Mouse (Mus musculus): ENCODE measurements around the gene Zfp981. TPM values are rescaled to one million over a fixed set of nuclear protein-coding genes. Genes with fewer than 3 reads are reported as not detected.
"Not testable (repeated sequence)": the region's sequence is repeated elsewhere in the genome, so short reads cannot be mapped to it uniquely, and the experiment has no call there.

Zfp981 gene
- polyA plus RNA-seq (2014; fragmentation: Nextera tagmentation; extraction: Ambion mirVana), result 0.09 TPM in 1 of 2 replicates, not detected in the other

DNA sequence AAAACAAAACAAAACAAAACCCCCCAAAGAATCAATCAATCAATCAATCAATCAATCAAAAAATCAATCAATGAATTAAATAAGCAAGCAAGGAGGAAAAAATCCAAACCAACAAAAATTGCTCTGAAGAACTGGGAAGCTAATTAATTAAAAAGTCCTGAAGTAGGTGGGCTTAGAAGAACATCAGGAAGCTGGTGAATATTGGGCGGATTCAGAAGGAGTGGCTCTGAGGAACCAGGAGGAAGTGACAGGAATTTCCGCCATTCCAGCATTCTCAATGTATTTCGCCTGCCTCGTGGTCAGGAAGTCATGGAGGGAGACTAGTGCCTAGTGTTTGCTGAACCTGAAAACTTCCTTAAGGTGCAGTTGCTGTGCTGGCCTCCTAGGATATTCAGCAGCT lies at the start of gene Zfp981:
TSS of gene Zfp981 (plus strand) at position 301 of the 400 bp plus-strand sequence.
- 87% methylated on average over 4 of the region's 4 CpGs for WGBS
- H3K27me3 ChIP-seq (replicated peaks; ENCODE audit: control insufficient read depth, insufficient read depth, low read length); H3K9ac ChIP-seq (ENCODE audit: low read depth, low read length); H3K4me2 ChIP-seq (ENCODE audit: low read depth, low read length); H3K27ac ChIP-seq (replicated peaks; ENCODE audit: low read depth, low read length); DNase-seq (ENCODE audit: low spot score); H3K36me3 ChIP-seq (ENCODE audit: control insufficient read depth, insufficient read depth, low read length); H3K4me3 ChIP-seq (ENCODE audit: low read depth, low read length); H3K4me1 ChIP-seq (ENCODE audit: control insufficient read depth, insufficient read depth, low read length); ATAC-seq (ENCODE audit: low read depth): not testable (repeated sequence)
- H3K9me3 ChIP-seq (ENCODE audit: control insufficient read depth, low read length), result peaks cover 36% of the 10 kb centered on the region

GRCm38 (mm10) chr4:146452576-146452975 lies 49.3 kb upstream of the Zfp981 start:
- H3K36me3 ChIP-seq (ENCODE audit: control insufficient read depth, insufficient read depth, low read length); H3K4me1 ChIP-seq (ENCODE audit: control insufficient read depth, insufficient read depth, low read length); DNase-seq (ENCODE audit: low spot score); H3K27ac ChIP-seq (replicated peaks; ENCODE audit: low read depth, low read length); ATAC-seq (ENCODE audit: low read depth); H3K4me3 ChIP-seq (ENCODE audit: low read depth, low read length); H3K27me3 ChIP-seq (replicated peaks; ENCODE audit: control insufficient read depth, insufficient read depth, low read length); H3K9ac ChIP-seq (ENCODE audit: low read depth, low read length); H3K4me2 ChIP-seq (ENCODE audit: low read depth, low read length): not testable (repeated sequence)
- H3K9me3 ChIP-seq (ENCODE audit: control insufficient read depth, low read length), result peaks cover 53% of the 10 kb centered on the region
- WGBS, result 89% methylated on average over 2 of the region's 2 CpGs

DNA sequence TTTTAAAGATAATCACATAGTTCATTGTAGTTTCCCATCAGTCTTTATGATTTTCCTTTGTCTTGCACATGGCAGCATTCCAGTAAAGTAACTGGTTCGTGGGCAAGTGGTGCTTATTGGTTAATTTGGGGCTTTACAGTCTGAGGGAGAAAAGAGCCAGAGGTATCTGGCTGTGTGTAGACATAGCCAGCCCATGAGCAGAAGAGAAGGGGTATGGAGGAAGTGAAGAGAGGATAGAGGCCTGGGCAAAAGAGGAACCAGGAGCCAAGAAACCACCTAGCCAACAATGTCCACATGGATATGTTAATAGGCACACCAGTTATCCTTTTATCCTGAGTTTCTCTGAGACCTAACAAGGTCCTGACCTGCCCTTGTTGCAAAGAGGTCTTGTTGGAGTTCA lies 47.7 kb upstream of the Zfp981 start:
- not testable (repeated sequence) for H3K4me1 ChIP-seq (ENCODE audit: control insufficient read depth, insufficient read depth, low read length); H3K4me3 ChIP-seq (ENCODE audit: low read depth, low read length); H3K27ac ChIP-seq (replicated peaks; ENCODE audit: low read depth, low read length); ATAC-seq (ENCODE audit: low read depth); H3K27me3 ChIP-seq (replicated peaks; ENCODE audit: control insufficient read depth, insufficient read depth, low read length); DNase-seq (ENCODE audit: low spot score); H3K4me2 ChIP-seq (ENCODE audit: low read depth, low read length); H3K36me3 ChIP-seq (ENCODE audit: control insufficient read depth, insufficient read depth, low read length); H3K9ac ChIP-seq (ENCODE audit: low read depth, low read length)
- peaks cover 56% of the 10 kb centered on the region for H3K9me3 ChIP-seq (ENCODE audit: control insufficient read depth, low read length)
- WGBS, result 59% methylated on average over 1 of the region's 1 CpGs

- Histone ChIP-seq H3K27ac (replicated peaks; ENCODE audit: low read depth, low read length) (no peak overlapping the region), H3K4me2 (ENCODE audit: low read depth, low read length) (no peak overlapping the region), H3K27me3 (replicated peaks; ENCODE audit: control insufficient read depth, insufficient read depth, low read length) (no peaks in the 10 kb centered on the region), H3K9me3 (ENCODE audit: control insufficient read depth, low read length) (peaks cover 63% of the 10 kb centered on the region), H3K4me1 (ENCODE audit: control insufficient read depth, insufficient read depth, low read length) (no peaks in the 10 kb centered on the region), H3K4me3 (ENCODE audit: low read depth, low read length) (no peak overlapping the region), H3K36me3 (ENCODE audit: control insufficient read depth, insufficient read depth, low read length) (no peaks in the 10 kb centered on the region), H3K9ac (ENCODE audit: low read depth, low read length) (no peak overlapping the region)
- 36% methylated on average over 2 of the region's 2 CpGs for WGBS
- DNase-seq (ENCODE audit: low spot score), result no peak
- ATAC-seq (ENCODE audit: low read depth), result no peak
Measured at GRCm38 (mm10) chr4:146454896-146455295, 46.9 kb upstream of the Zfp981 start.

- Histone ChIP-seq H3K4me1 (ENCODE audit: control insufficient read depth, insufficient read depth, low read length) (no peaks in the 10 kb centered on the region), H3K9me3 (ENCODE audit: control insufficient read depth, low read length) (peaks cover 64% of the 10 kb centered on the region), H3K4me3 (ENCODE audit: low read depth, low read length) (no peak overlapping the region), H3K4me2 (ENCODE audit: low read depth, low read length) (no peak overlapping the region), H3K27ac (replicated peaks; ENCODE audit: low read depth, low read length) (no peak overlapping the region), H3K36me3 (ENCODE audit: control insufficient read depth, insufficient read depth, low read length) (no peaks in the 10 kb centered on the region), H3K27me3 (replicated peaks; ENCODE audit: control insufficient read depth, insufficient read depth, low read length) (no peaks in the 10 kb centered on the region), H3K9ac (ENCODE audit: low read depth, low read length) (no peak overlapping the region)
- DNase-seq (ENCODE audit: low spot score), result no peak
- peak; percentile 16; the same call in 1 of the 2 replicates for ATAC-seq (ENCODE audit: low read depth)
- 93% methylated on average over 7 of the region's 7 CpGs for WGBS
Measured at GRCm38 (mm10) chr4:146455321-146455721, 46.5 kb upstream of the Zfp981 start.

- H3K9ac ChIP-seq (ENCODE audit: low read depth, low read length), result no peak overlapping the region
- 71% methylated on average over 4 of the region's 4 CpGs for WGBS
- H3K27ac ChIP-seq (replicated peaks; ENCODE audit: low read depth, low read length), result no peak overlapping the region
- H3K4me3 ChIP-seq (ENCODE audit: low read depth, low read length), result no peak overlapping the region
- ATAC-seq (ENCODE audit: low read depth) (no peak), DNase-seq (ENCODE audit: low spot score) (no peak)
- H3K4me1 ChIP-seq (ENCODE audit: control insufficient read depth, insufficient read depth, low read length), result no peaks in the 10 kb centered on the region
- no peaks in the 10 kb centered on the region for H3K36me3 ChIP-seq (ENCODE audit: control insufficient read depth, insufficient read depth, low read length)
- H3K27me3 ChIP-seq (replicated peaks; ENCODE audit: control insufficient read depth, insufficient read depth, low read length), result no peaks in the 10 kb centered on the region
- peaks cover 70% of the 10 kb centered on the region for H3K9me3 ChIP-seq (ENCODE audit: control insufficient read depth, low read length)
- no peak overlapping the region for H3K4me2 ChIP-seq (ENCODE audit: low read depth, low read length)
Measured at GRCm38 (mm10) chr4:146456061-146456726, 45.6 kb upstream of the Zfp981 start.

GRCm38 (mm10) chr4:146457126-146457525 lies 44.7 kb upstream of the Zfp981 start:
- Histone ChIP-seq H3K4me3 (ENCODE audit: low read depth, low read length) (no peak overlapping the region), H3K4me2 (ENCODE audit: low read depth, low read length) (no peak overlapping the region), H3K36me3 (ENCODE audit: control insufficient read depth, insufficient read depth, low read length) (no peaks in the 10 kb centered on the region), H3K9ac (ENCODE audit: low read depth, low read length) (no peak overlapping the region), H3K4me1 (ENCODE audit: control insufficient read depth, insufficient read depth, low read length) (no peaks in the 10 kb centered on the region), H3K9me3 (ENCODE audit: control insufficient read depth, low read length) (peaks cover 70% of the 10 kb centered on the region), H3K27ac (replicated peaks; ENCODE audit: low read depth, low read length) (no peak overlapping the region), H3K27me3 (replicated peaks; ENCODE audit: control insufficient read depth, insufficient read depth, low read length) (no peaks in the 10 kb centered on the region)
- WGBS, result 60% methylated on average over 2 of the region's 2 CpGs
- ATAC-seq (ENCODE audit: low read depth), result no peak
- DNase-seq (ENCODE audit: low spot score), result no peak

DNA sequence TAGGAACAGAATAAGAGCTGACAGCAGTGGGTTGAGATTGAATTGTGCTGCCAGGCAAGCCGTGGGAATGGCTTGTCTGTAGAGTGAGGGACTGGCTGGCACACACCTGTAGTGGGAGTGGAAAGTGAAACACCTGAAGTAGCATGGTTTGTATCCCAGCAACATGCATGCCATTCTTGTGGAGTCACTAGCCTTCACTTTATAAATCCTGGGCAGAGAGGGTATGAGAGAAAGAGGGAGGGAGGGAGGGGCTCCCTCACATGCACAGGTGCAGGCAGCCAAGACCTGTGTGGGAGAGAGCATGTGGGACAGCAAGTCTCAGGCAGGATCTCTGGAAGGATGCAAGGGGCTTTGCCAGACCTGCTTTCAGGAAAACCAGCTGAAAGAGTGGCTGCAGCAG lies 44.1 kb upstream of the Zfp981 start:
- Histone ChIP-seq H3K9ac (ENCODE audit: low read depth, low read length) (no peak overlapping the region), H3K9me3 (ENCODE audit: control insufficient read depth, low read length) (peaks cover 67% of the 10 kb centered on the region), H3K4me3 (ENCODE audit: low read depth, low read length) (no peak overlapping the region), H3K27me3 (replicated peaks; ENCODE audit: control insufficient read depth, insufficient read depth, low read length) (no peaks in the 10 kb centered on the region), H3K36me3 (ENCODE audit: control insufficient read depth, insufficient read depth, low read length) (no peaks in the 10 kb centered on the region), H3K4me1 (ENCODE audit: control insufficient read depth, insufficient read depth, low read length) (no peaks in the 10 kb centered on the region), H3K27ac (replicated peaks; ENCODE audit: low read depth, low read length) (no peak overlapping the region), H3K4me2 (ENCODE audit: low read depth, low read length) (no peak overlapping the region)
- no peak for DNase-seq (ENCODE audit: low spot score)
- 70% methylated on average over 1 of the region's 1 CpGs for WGBS
- no peak for ATAC-seq (ENCODE audit: low read depth)

GRCm38 (mm10) chr4:146459822-146460221 lies 42.0 kb upstream of the Zfp981 start:
- not testable (repeated sequence) for H3K4me3 ChIP-seq (ENCODE audit: low read depth, low read length); DNase-seq (ENCODE audit: low spot score); H3K4me1 ChIP-seq (ENCODE audit: control insufficient read depth, insufficient read depth, low read length); H3K27ac ChIP-seq (replicated peaks; ENCODE audit: low read depth, low read length); H3K36me3 ChIP-seq (ENCODE audit: control insufficient read depth, insufficient read depth, low read length); ATAC-seq (ENCODE audit: low read depth); H3K4me2 ChIP-seq (ENCODE audit: low read depth, low read length); H3K27me3 ChIP-seq (replicated peaks; ENCODE audit: control insufficient read depth, insufficient read depth, low read length); H3K9ac ChIP-seq (ENCODE audit: low read depth, low read length)
- WGBS, result 74% methylated on average over 5 of the region's 5 CpGs
- peaks cover 63% of the 10 kb centered on the region for H3K9me3 ChIP-seq (ENCODE audit: control insufficient read depth, low read length)
